Mouse (Mus musculus) forebrain, embryonic 14.5 days (tissue): ENCODE measurements around the gene Thbd. TPM values are rescaled to one million over a fixed set of nuclear protein-coding genes. Genes with fewer than 3 reads are reported as not detected.

ENCODE experiments used
- ATAC-seq: fragments of 200-750 bp; cut with Nextera tagmentation; 2 replicates; pipeline ENCODE4 v1.8.0; 2017; ENCODE audit warnings: mild to moderate bottlenecking, moderate library complexity
- DNase-seq: peaks from one replicate; pipeline ENCODE4 v3.0.0-alpha.2; 2015; ENCODE audit warnings: low spot score
- H3K27ac ChIP-seq: fragments of 300-500 bp; sonication (generic); 2 replicates; pipeline ENCODE4 v1.5.1; 2014; ENCODE audit warnings: low read depth, mild to moderate bottlenecking, control low read depth, low read length, moderate library complexity
- H3K27me3 ChIP-seq: fragments of 300-500 bp; sonication (generic); replicated peaks from 2 replicates; pipeline ENCODE4 v1.6.1; 2014; ENCODE audit warnings: low read length, control low read depth, mixed read lengths; ENCODE audit not compliant: control insufficient read depth, insufficient read depth
- H3K36me3 ChIP-seq: fragments of 300-500 bp; sonication (generic); 2 replicates; pipeline ENCODE4 v1.6.1; 2014; ENCODE audit warnings: low read length, control low read depth; ENCODE audit not compliant: control insufficient read depth, insufficient read depth
- H3K4me1 ChIP-seq: fragments of 300-500 bp; sonication (generic); 2 replicates; pipeline ENCODE4 v1.6.1; 2014; ENCODE audit warnings: antibody characterized with exemption, low read length, control low read depth; ENCODE audit not compliant: control insufficient read depth, insufficient read depth
- H3K4me2 ChIP-seq: fragments of 300-500 bp; sonication (generic); 2 replicates; pipeline ENCODE4 v1.6.1; 2014; ENCODE audit warnings: mild to moderate bottlenecking, control low read depth, low read length
- H3K4me3 ChIP-seq: fragments of 300-500 bp; sonication (generic); 2 replicates; pipeline ENCODE4 v1.5.1; 2014; ENCODE audit warnings: low read depth, low read length, control low read depth
- H3K9ac ChIP-seq: fragments of 300-500 bp; sonication (generic); 2 replicates; pipeline ENCODE4 v1.6.1; 2014; ENCODE audit warnings: mild to moderate bottlenecking, low read length, control low read depth, moderate library complexity
- H3K9me3 ChIP-seq: fragments of 300-500 bp; sonication (generic); replicated peaks from 2 replicates; pipeline ENCODE4 v1.6.1; 2016; ENCODE audit warnings: low read length, control low read depth, mixed read lengths; ENCODE audit not compliant: control insufficient read depth
- WGBS: fragments of 180-500 bp; shearing (Covaris S2); extraction: QIAGEN DNeasy Blood & Tissue Kit; methylation state at CpG from one replicate; pipeline ENCODE4 v1.1.7; 2014; 5-methylcytosine and 5-hydroxymethylcytosine counted together
- polyA plus RNA-seq: library from polyadenylated mRNA; unstranded; fragments of >200 nt; fragmentation: Nextera tagmentation; extraction: Ambion mirVana; gene quantifications from 2 replicates; pipeline ENCODE4 v1.2.1, GENCODE M21; 2014

The Thbd gene
- polyA plus RNA-seq, 1 experiment from 2014 or later = 7.2 TPM

- ATAC-seq (peak; percentile 84), DNase-seq (peak; percentile 61)
- Histone ChIP-seq H3K9me3 (no peaks in the 10 kb centered on the region), H3K9ac (no peak overlapping the region), H3K36me3 (no peaks in the 10 kb centered on the region), H3K4me1 (peaks cover 11% of the 10 kb centered on the region; the same call in 1 of the 2 replicates), H3K4me2 (no peak overlapping the region), H3K27ac (no peak overlapping the region), H3K4me3 (no peak overlapping the region), H3K27me3 (peaks cover 35% of the 10 kb centered on the region)
- 20% methylated on average over 9 of the region's 9 CpGs for WGBS
Measured at GRCm38 (mm10) chr2:148409141-148409540, 1.2 kb upstream of the Thbd start.

- Histone ChIP-seq H3K9ac (no peak overlapping the region), H3K4me1 (peaks cover 11% of the 10 kb centered on the region; the same call in 1 of the 2 replicates), H3K36me3 (no peaks in the 10 kb centered on the region), H3K9me3 (no peaks in the 10 kb centered on the region), H3K27me3 (peaks cover 35% of the 10 kb centered on the region), H3K4me3 (no peak overlapping the region), H3K4me2 (no peak overlapping the region), H3K27ac (no peak overlapping the region)
- DNase-seq (no peak), ATAC-seq (no peak)
- 10% methylated on average over 6 of the region's 6 CpGs for WGBS
Measured at GRCm38 (mm10) chr2:148408761-148409120, 753 bp upstream of the Thbd start.

- no peaks in the 10 kb centered on the region for H3K36me3 ChIP-seq
- DNase-seq = peak; percentile 26
- peak; percentile 47; the same call in 1 of the 2 replicates for ATAC-seq
- H3K9ac ChIP-seq = peak overlapping the region; percentile 50
- H3K9me3 ChIP-seq = no peaks in the 10 kb centered on the region
- 3% methylated on average over 55 of the region's 55 CpGs for WGBS
- peak overlapping the region; percentile 32 for H3K4me3 ChIP-seq
- H3K27ac ChIP-seq = no peak overlapping the region
- peak overlapping the region; percentile 53 for H3K4me2 ChIP-seq
- H3K4me1 ChIP-seq = peaks cover 11% of the 10 kb centered on the region; the same call in 1 of the 2 replicates
- peaks cover 35% of the 10 kb centered on the region for H3K27me3 ChIP-seq
Measured at GRCm38 (mm10) chr2:148406971-148407869, 768 bp downstream of the Thbd start.

GRCm38 (mm10) chr2:148406160-148406970, 1.6 kb downstream of the Thbd start:
- WGBS = 9% methylated on average over 34 of the region's 34 CpGs
- Histone ChIP-seq H3K4me3 (peak overlapping the region; percentile 32), H3K9me3 (no peaks in the 10 kb centered on the region), H3K9ac (peak overlapping the region; percentile 25; the same call in 1 of the 2 replicates), H3K27me3 (peaks cover 35% of the 10 kb centered on the region), H3K4me2 (peak overlapping the region; percentile 53), H3K27ac (no peak overlapping the region), H3K4me1 (peaks cover 11% of the 10 kb centered on the region; the same call in 1 of the 2 replicates), H3K36me3 (no peaks in the 10 kb centered on the region)
- DNase-seq (peak; percentile 52), ATAC-seq (no peak)

- H3K36me3 ChIP-seq = no peaks in the 10 kb centered on the region
- 67% methylated on average over 5 of the region's 5 CpGs for WGBS
Measured at GRCm38 (mm10) chr2:148404906-148405305, 3.1 kb downstream of the Thbd start.

GRCm38 (mm10) chr2:148402227-148402626, 5.8 kb downstream of the Thbd start:
- ATAC-seq = no peak
- Histone ChIP-seq H3K27ac (no peak overlapping the region), H3K9ac (no peak overlapping the region), H3K4me2 (no peak overlapping the region), H3K4me1 (peaks cover 4% of the 10 kb centered on the region; the same call in 1 of the 2 replicates), H3K4me3 (no peak overlapping the region), H3K9me3 (no peaks in the 10 kb centered on the region), H3K36me3 (no peaks in the 10 kb centered on the region), H3K27me3 (peaks cover 16% of the 10 kb centered on the region)
- 95% methylated on average over 1 of the region's 1 CpGs for whole genome bisulfite sequencing
- DNase-seq = no peak

More at GRCm38 (mm10) chr2:148404906-148405305, 3.1 kb downstream of the Thbd start:
- H3K4me3 ChIP-seq = no peak overlapping the region
- no peak overlapping the region for H3K4me2 ChIP-seq
- H3K27ac ChIP-seq = no peak overlapping the region
- no peak for DNase-seq
- H3K27me3 ChIP-seq = peaks cover 35% of the 10 kb centered on the region
- no peaks in the 10 kb centered on the region for H3K9me3 ChIP-seq
- H3K4me1 ChIP-seq = peaks cover 11% of the 10 kb centered on the region; the same call in 1 of the 2 replicates
- ATAC-seq = no peak
- H3K9ac ChIP-seq = no peak overlapping the region

GRCm38 (mm10) chr2:148398901-148399685, 8.9 kb downstream of the Thbd start:
- WGBS = 83% methylated on average over 5 of the region's 5 CpGs
- Histone ChIP-seq H3K27ac (no peak overlapping the region), H3K4me1 (no peaks in the 10 kb centered on the region), H3K9ac (no peak overlapping the region), H3K4me2 (no peak overlapping the region), H3K4me3 (no peak overlapping the region), H3K9me3 (no peaks in the 10 kb centered on the region), H3K27me3 (peaks cover 12% of the 10 kb centered on the region; the same call in 1 of the 2 replicates), H3K36me3 (no peaks in the 10 kb centered on the region)
- DNase-seq = no peak
- no peak for ATAC-seq

GRCm38 (mm10) chr2:148397784-148398100, 10.2 kb downstream of the Thbd start:
- Histone ChIP-seq H3K9me3 (no peaks in the 10 kb centered on the region), H3K27me3 (peaks cover 20% of the 10 kb centered on the region), H3K4me2 (no peak overlapping the region), H3K9ac (no peak overlapping the region), H3K36me3 (no peaks in the 10 kb centered on the region), H3K4me3 (no peak overlapping the region), H3K27ac (no peak overlapping the region), H3K4me1 (no peaks in the 10 kb centered on the region)
- ATAC-seq (no peak), DNase-seq (no peak)
- 90% methylated on average over 1 of the region's 1 CpGs for WGBS
